Mouse (Mus musculus) megakaryocyte, embryonic 14.5 days (primary cell): ENCODE measurements around the gene Ccdc157. TPM values are rescaled to one million over a fixed set of nuclear protein-coding genes. Genes with fewer than 3 reads are reported as not detected.
"Not testable (repeated sequence)": the region's sequence is repeated elsewhere in the genome, so short reads cannot be mapped to it uniquely, and the experiment has no call there.

Source experiments
- H3K27me3 ChIP-seq: replicated peaks from 2 replicates; pipeline ENCODE3; 2012; ENCODE audit warnings: inconsistent platforms
- H3K36me3 ChIP-seq: replicated peaks from 2 replicates; pipeline ENCODE3; 2012; ENCODE audit warnings: low read length, inconsistent platforms, mixed read lengths
- H3K4me1 ChIP-seq: 2 replicates; pipeline ENCODE4 v1.6.1; 2012; ENCODE audit warnings: inconsistent platforms
- H3K4me3 ChIP-seq: replicated peaks from 2 replicates; pipeline ENCODE3; 2012; ENCODE audit warnings: moderate library complexity, mild to moderate bottlenecking, inconsistent platforms
- H3K9me3 ChIP-seq: 2 replicates; pipeline ENCODE4 v1.6.1; 2012; ENCODE audit warnings: inconsistent platforms
- FLI1 ChIP-seq: IDR thresholded peaks from 2 replicates; pipeline ENCODE4 v1.6.1; 2012; ENCODE audit warnings: low read length, inconsistent platforms, mixed read lengths
- GATA1 ChIP-seq: IDR thresholded peaks from 3 replicates; pipeline ENCODE4 v1.6.1; 2012; ENCODE audit warnings: mixed read lengths, low read length, inconsistent platforms, borderline replicate concordance
- polyA plus RNA-seq: library from polyadenylated mRNA; stranded (reverse); fragments of >175 nt; gene quantifications from 2 replicates; pipeline ENCODE4 v1.2.3, GENCODE M21; 2012; ENCODE audit warnings: low replicate concordance; ENCODE audit not compliant: insufficient read depth

Ccdc157 gene
- polyA plus RNA-seq, 1 experiment, result 0.56 TPM

DNA sequence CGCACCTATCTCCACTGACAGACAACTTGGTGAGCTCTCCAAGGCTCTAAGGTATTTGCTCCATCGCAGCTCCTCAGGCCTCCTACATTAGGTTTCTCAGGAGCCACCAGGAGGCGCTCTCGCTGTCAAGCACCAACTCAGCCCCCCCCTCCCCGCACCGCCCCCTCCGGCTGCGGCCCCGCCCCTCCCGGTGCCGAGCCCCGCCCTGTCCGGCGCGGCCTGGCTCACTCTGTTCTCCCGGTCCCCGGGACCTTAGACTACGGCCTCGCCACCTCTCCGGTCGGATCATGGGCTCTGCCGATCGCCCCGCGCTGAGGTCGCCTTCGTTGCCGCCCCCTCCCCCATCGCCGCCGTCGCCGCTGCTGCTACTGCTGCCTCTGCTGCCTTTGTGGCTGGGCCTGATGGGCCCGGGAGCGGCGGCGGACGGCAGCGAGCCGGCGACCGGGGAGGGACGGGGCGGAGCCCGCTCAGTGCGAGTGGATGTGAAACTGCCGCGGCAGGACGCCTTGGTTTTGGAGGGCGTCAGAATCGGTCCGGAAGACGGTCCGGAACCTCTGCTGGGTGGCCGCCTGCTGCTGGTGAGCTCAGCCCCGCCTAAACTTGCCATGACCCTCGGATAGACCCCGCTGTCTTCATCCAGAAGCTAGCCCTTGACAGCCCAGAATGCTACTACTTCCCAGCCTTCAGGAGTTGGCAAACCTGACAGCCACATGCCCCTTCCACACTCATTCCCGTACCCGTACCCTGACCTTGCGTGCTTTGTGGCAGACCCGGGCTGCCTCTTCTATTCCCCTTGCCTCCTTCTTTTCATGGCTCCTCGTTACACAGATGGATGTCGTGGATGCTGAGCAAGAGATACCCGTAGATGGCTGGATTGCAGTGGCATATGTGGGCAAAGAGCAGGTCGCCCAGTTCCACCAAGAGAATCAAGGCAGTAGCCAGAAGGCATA is 24.8 kb downstream of the Ccdc157 start, which contains the start of gene Rnf215:
Gene Rnf215, plus strand, starts transcription at position 217 of the 950 bp plus-strand sequence.
- peaks cover 9% of the 10 kb centered on the region for H3K27me3 ChIP-seq
- H3K9me3 ChIP-seq, result peaks cover 9% of the 10 kb centered on the region
- peak within 1 kb of the TSS; percentile 99 for H3K4me3 ChIP-seq

DNA sequence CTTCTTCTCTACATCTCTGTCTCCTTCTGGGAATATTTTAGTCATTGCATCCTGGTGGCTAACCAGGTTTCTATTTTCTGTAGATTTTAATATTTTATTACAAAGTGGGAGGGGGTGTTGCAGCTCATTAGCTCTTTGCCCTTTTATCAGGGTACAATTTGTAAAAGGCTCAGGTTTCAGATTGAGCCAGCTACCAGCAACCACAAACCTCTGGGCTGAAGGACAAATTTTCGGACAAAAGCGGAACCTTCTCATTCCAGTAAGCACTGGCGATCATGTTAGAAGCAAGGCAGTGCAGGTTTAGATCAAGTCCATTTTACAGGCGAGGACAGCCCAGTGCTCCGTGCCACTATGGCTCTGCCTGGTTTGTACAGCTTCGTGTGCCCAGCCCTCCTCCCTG is 25.7 kb downstream of the Ccdc157 start:
- H3K36me3 ChIP-seq, result peaks cover 31% of the 10 kb centered on the region
- TF ChIP-seq FLI1 (no peak), GATA1 (no peak)
- H3K4me3 ChIP-seq, result peak overlapping the region; percentile 99
- H3K27me3 ChIP-seq, result peaks cover 10% of the 10 kb centered on the region
- peaks cover 38% of the 10 kb centered on the region for H3K4me1 ChIP-seq
- peaks cover 9% of the 10 kb centered on the region for H3K9me3 ChIP-seq

More for the DNA sequence above, 24.8 kb downstream of the Ccdc157 start, which contains the start of gene Rnf215:
- Histone ChIP-seq H3K4me1 (peaks cover 38% of the 10 kb centered on the region), H3K36me3 (peaks cover 40% of the 10 kb centered on the region)
- TF ChIP-seq FLI1 (no peak), GATA1 (no peak)

DNA sequence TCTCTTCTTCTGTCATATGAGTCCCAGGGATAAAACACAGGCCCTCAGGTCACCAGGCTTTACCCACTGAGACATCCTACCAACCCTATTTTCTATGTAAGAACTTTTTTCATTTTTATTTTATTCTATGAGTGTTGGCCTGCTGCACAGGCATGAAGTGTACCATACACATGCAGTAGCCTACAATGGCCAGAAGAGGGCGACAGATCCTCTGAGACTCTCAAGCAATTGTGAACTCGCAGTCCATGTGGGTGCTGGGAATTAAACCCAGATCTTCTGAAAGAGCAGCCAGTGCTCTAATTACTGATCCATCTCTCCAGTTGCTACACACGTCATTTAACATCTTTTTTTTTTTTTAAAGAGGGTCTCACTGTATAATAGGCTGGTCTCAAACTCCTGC is 26.6 kb downstream of the Ccdc157 start:
- TF ChIP-seq GATA1 (no peak), FLI1 (no peak)
- Histone ChIP-seq H3K36me3 (peaks cover 22% of the 10 kb centered on the region), H3K27me3 (peaks cover 10% of the 10 kb centered on the region), H3K4me1 (peaks cover 38% of the 10 kb centered on the region), H3K9me3 (peaks cover 9% of the 10 kb centered on the region), H3K4me3 (no peak overlapping the region)

DNA sequence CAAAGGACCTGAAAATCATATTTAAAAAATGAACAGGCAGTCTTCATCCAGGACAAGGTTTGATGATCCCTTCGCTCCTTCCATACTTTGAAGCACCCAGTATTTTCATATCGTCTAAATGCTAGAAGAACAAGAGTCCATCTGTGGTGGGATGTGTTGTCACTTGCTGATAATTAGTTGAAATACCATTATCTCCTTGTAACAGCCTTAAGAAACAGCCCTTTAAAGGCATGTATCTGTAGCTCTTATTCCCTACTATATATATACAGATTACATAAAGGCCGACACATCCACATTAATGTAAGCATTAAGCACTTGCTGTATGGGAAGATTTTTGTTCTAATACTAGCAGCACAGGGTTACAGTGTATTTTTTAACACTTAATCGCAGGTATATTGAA is 31.6 kb downstream of the Ccdc157 start:
- not testable (repeated sequence) for H3K27me3 ChIP-seq, H3K4me3 ChIP-seq, H3K4me1 ChIP-seq, H3K36me3 ChIP-seq
- peaks cover 34% of the 10 kb centered on the region for H3K9me3 ChIP-seq

DNA sequence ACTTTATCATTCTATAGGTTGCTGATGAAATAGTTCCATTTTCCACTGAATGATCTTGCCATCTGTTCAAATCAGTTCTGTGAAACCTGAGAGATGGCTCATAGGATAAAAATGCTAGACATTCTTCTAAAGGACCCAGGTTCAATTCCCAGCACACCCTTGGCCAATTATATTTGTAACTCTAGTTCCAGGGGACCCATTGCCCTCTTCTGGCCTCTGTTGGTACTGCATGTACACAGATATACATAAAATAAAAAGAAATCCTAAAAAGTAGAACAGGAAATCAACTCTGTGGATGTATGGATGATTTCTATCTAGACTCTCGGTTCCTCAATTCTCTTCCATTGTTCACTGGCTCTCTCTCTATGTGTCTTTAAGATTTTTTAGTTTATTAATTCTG is 33.0 kb downstream of the Ccdc157 start:
- peaks cover 8% of the 10 kb centered on the region for H3K27me3 ChIP-seq
- no peak overlapping the region for H3K4me3 ChIP-seq
- no peak for TF ChIP-seq GATA1
- TF ChIP-seq FLI1, result no peak
- H3K9me3 ChIP-seq, result peaks cover 27% of the 10 kb centered on the region
- peaks cover 24% of the 10 kb centered on the region for H3K4me1 ChIP-seq
- H3K36me3 ChIP-seq, result no peaks in the 10 kb centered on the region

DNA sequence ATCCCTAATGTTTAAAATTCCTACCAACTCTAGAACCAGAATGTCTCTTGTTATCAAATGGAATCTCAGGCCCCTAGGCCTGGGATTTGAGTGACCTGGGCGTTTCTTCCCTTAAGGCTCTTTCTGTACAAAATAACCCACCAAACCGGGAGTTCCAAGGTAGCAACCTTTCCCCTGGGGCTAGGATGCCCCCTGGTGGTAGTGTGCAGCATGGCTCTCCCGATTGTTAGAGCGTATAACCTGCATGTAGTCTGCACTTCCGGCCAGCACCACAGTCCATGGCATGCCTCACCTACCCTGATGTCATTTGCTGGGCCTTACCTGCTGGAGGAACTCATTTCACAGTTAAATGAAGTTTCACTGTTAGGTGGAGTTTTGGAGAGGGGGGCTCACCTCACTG is 36.2 kb downstream of the Ccdc157 start:
- Histone ChIP-seq H3K4me3 (peak overlapping the region; percentile 87), H3K9me3 (peaks cover 27% of the 10 kb centered on the region), H3K27me3 (no peaks in the 10 kb centered on the region), H3K4me1 (peaks cover 52% of the 10 kb centered on the region), H3K36me3 (no peaks in the 10 kb centered on the region)
- TF ChIP-seq FLI1 (no peak), GATA1 (no peak)

DNA sequence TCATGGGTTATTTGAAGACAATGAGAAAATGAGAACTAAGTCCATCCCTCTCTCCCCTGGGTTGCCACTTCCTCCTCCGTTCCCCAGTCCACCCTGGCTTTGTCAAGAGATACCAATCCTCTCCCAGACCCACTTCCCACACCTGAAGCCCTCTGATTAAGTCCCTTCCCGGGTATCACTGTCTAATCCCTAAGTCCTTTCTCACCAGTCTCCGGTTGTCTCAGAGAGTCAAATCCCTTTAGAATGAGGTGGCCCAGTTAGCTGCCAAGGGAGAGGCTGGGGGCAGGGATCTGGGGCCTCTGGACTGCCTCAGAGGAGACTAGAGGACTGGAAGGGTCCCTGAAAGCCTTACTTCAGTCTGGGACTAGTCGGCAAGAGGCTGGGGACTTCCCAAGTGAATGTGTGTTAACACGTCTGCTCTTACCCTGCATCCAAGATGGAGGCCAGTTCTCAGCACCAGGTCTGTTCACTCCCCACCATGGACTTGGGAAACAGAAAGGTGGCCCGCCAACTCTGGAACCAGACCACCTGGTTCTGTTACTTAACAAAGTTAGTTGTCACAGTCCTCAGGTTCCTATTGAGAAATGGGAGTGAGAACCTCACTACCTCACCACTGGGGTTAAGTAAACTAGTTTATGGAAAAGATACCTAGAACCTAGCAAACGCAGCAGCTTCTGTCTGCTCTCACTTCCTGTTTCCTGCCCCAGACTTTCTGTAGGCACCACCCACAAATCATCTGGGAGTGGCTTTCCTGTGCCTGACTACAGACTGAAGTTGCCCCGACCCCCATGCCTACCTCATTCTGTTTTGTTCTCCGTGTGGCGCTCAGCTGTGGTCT is 37.1 kb downstream of the Ccdc157 start, which contains the start of gene Sec14l2:
Gene Sec14l2, minus strand, starts transcription at position 674 of the 838 bp plus-strand sequence.
- Histone ChIP-seq H3K36me3 (no peaks in the 10 kb centered on the region), H3K4me3 (peak within 1 kb of the TSS; percentile 87), H3K4me1 (peaks cover 62% of the 10 kb centered on the region), H3K9me3 (peaks cover 27% of the 10 kb centered on the region), H3K27me3 (no peaks in the 10 kb centered on the region)
- TF ChIP-seq FLI1 (no peak), GATA1 (no peak)

DNA sequence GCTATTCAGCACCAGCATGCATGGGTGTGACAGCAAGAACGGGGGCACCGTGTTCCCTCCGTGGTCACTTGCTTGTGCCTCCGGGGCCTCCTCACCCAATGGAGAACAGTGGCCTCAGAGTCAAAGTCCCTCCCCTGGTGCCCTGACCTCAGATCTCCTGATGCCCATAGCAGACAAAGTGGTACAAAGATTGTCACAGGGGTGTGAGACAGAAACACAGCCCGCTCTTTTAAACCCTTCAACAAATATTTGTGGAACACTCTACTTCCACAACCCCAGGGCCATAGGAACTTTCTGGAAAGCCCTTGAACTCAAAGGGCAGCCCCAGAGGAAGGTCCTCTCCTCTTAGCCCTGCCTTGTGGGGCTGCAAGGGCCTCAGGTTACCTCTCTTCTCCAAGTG is 37.9 kb downstream of the Ccdc157 start:
- TF ChIP-seq FLI1 (no peak), GATA1 (no peak)
- no peaks in the 10 kb centered on the region for H3K36me3 ChIP-seq
- peaks cover 69% of the 10 kb centered on the region for H3K4me1 ChIP-seq
- H3K4me3 ChIP-seq, result peak overlapping the region; percentile 87
- H3K27me3 ChIP-seq, result no peaks in the 10 kb centered on the region
- H3K9me3 ChIP-seq, result peaks cover 25% of the 10 kb centered on the region

DNA sequence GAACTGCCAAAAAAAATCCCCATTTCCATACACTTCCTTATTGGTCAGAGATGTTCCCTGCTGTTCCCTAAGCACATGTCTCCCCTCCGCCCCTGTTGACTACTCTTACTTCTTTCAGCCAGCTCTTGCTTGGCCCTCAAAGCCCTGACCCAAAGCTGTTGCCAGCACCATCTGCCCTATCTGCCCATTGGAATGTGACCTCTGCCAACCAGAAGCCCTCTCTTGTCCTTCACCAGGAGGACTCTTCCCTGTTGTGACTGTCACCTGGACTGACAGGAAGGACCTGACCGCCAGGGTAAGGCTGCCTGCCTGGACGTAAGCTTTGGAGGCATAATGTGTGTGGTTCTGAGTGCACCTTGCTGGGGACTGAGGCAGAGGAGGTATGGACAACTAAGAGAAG is 38.4 kb downstream of the Ccdc157 start:
- H3K4me1 ChIP-seq, result peaks cover 75% of the 10 kb centered on the region
- H3K9me3 ChIP-seq, result peaks cover 21% of the 10 kb centered on the region
- no peak for TF ChIP-seq FLI1
- no peak for TF ChIP-seq GATA1
- H3K36me3 ChIP-seq, result peaks cover under 1% of the 10 kb centered on the region
- no peaks in the 10 kb centered on the region for H3K27me3 ChIP-seq
- H3K4me3 ChIP-seq, result peak overlapping the region; percentile 40
